Comparison of ENCODE assay signal across 8 mouse cellular contexts in the genomic region with DNA sequence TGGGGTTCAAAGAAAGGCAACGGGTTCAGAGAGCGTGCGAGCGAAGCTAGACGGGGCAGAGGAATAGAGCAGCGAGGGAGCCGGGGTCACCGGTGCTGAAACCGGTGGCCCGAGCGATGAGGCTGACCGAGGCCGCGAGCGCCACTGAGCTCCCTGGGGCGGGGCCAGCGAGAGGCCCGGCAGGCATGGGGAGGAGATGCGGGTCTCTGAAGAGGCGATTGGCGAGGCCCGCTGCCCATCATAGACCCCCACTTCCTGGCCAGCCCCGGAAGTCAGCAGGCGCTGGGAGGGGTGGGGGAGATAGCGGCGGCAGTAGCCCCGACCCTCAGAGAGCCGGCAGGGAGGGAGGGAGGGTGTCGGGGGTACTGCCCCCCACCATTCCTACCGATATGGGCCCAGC. TPM values are rescaled to one million over a fixed set of nuclear protein-coding genes. Genes with fewer than 3 reads are reported as not detected.
DNase-seq lines count a peak whose midpoint lies in the region; ATAC-seq and TF ChIP-seq lines count a peak whose summit lies in the region.

No protein-coding gene starts in this region.

- peak overlapping the region; percentile 93 for H3K27ac ChIP-seq in forebrain, embryonic 10.5 days
- H3K27ac ChIP-seq in heart, embryonic 15.5 days: peak overlapping the region; percentile 87
- H3K27ac ChIP-seq in liver, embryonic 14.5 days: peak overlapping the region; percentile 89
- peak overlapping the region; percentile 91 for H3K27ac ChIP-seq in stomach, embryonic 15.5 days

- peak; percentile 50 for ATAC-seq in heart, embryonic 15.5 days (replicated peaks; ENCODE audit: insufficient number of reproducible peaks, insufficient read depth, low FRiP score, low read depth)
- peak; percentile 22 for ATAC-seq in liver, embryonic 14.5 days (ENCODE audit: insufficient read depth)
- ATAC-seq in stomach, embryonic 15.5 days (ENCODE audit: insufficient read depth, low FRiP score, low read depth): peak; percentile 32

- H3K4me2 ChIP-seq in heart, embryonic 15.5 days: peak overlapping the region; percentile 84
- peak overlapping the region; percentile 79 for H3K4me2 ChIP-seq in liver, embryonic 14.5 days (ENCODE audit: low read depth)
- peak overlapping the region; percentile 85 for H3K4me2 ChIP-seq in stomach, embryonic 15.5 days

- TF ChIP-seq CTCF in liver, embryonic 14.5 days (IDR thresholded peaks at IDR 0.05; ENCODE audit: low read depth): no peak

- H3K9ac ChIP-seq in heart, embryonic 15.5 days: peak overlapping the region; percentile 94
- H3K9ac ChIP-seq in liver, embryonic 14.5 days (replicated peaks): peak overlapping the region; percentile 90
- H3K9ac ChIP-seq in stomach, embryonic 15.5 days: peak overlapping the region; percentile 89

- under 1% methylated on average over 24 of the region's 30 CpGs for WGBS in forebrain, embryonic 10.5 days
- WGBS in heart, embryonic 15.5 days: under 1% methylated on average over 27 of the region's 30 CpGs
- under 1% methylated on average over 29 of the region's 30 CpGs for WGBS in liver, embryonic 14.5 days (ENCODE audit: insufficient replicate concordance)
- WGBS in stomach, embryonic 15.5 days: under 1% methylated on average over 25 of the region's 30 CpGs

- DNase-seq in CD8-positive naive resting alpha-beta T cell, adult 2 months (ENCODE audit: low read depth in 2 of 2, low spot score in 2 of 2): peak; percentile 80 to 89
- peak; percentile 82 for DNase-seq in c-Kit-positive CD71-negative TER-119-negative erythroid progenitor cells, embryonic 14.5 days (ENCODE audit: low read depth)
- peak; percentile 93 for DNase-seq in forebrain, embryonic 10.5 days (ENCODE audit: extremely low spot score, low spot score)
- DNase-seq in kidney, postnatal 25 days: peak; percentile 98 to 99
- peak; percentile 81 to 87 (median 85) for DNase-seq in liver, embryonic 14.5 days (ENCODE audit: low read depth in 3 of 3, low spot score in 3 of 3)
- peak; percentile 94 for DNase-seq in neural tube, embryonic 10.5 days (ENCODE audit: extremely low spot score, low spot score)

- H3K4me3 ChIP-seq in forebrain, embryonic 10.5 days: peak overlapping the region; percentile 70
- H3K4me3 ChIP-seq in heart, embryonic 15.5 days: peak overlapping the region; percentile 96
- peak overlapping the region; percentile 74 to 78 for H3K4me3 ChIP-seq in liver, embryonic 14.5 days (ENCODE audit: insufficient read depth in 1 of 2, low read depth in 2 of 2, low read length in 2 of 2)
- peak overlapping the region; percentile 80 for H3K4me3 ChIP-seq in stomach, embryonic 15.5 days (replicated peaks)

- H3K9me3 ChIP-seq in forebrain, embryonic 10.5 days: no peaks in the 10 kb centered on the region
- H3K9me3 ChIP-seq in heart, embryonic 15.5 days (replicated peaks): no peaks in the 10 kb centered on the region
- H3K9me3 ChIP-seq in liver, embryonic 14.5 days (ENCODE audit: control insufficient read depth, low read length): no peaks in the 10 kb centered on the region
- no peaks in the 10 kb centered on the region for H3K9me3 ChIP-seq in stomach, embryonic 15.5 days

- no peak for TF ChIP-seq EP300 in liver, embryonic 14.5 days (IDR thresholded peaks at IDR 0.05; ENCODE audit: low read depth)

- H3K4me1 ChIP-seq in forebrain, embryonic 10.5 days: peaks cover 57% of the 10 kb centered on the region
- peaks cover 50% of the 10 kb centered on the region for H3K4me1 ChIP-seq in heart, embryonic 15.5 days (replicated peaks)
- peaks cover 12 to 23% of the 10 kb centered on the region in 2 experiments for H3K4me1 ChIP-seq in liver, embryonic 14.5 days (replicated peaks; ENCODE audit: control insufficient read depth in 2 of 2, insufficient read depth in 2 of 2, low read length in 1 of 2)
- H3K4me1 ChIP-seq in stomach, embryonic 15.5 days: peaks cover 42% of the 10 kb centered on the region

- peaks cover 41% of the 10 kb centered on the region for H3K36me3 ChIP-seq in forebrain, embryonic 10.5 days (replicated peaks)
- H3K36me3 ChIP-seq in heart, embryonic 15.5 days: peaks cover 14% of the 10 kb centered on the region
- peaks cover 8% of the 10 kb centered on the region for H3K36me3 ChIP-seq in liver, embryonic 14.5 days (replicated peaks; ENCODE audit: control insufficient read depth, insufficient read depth, low read depth)
- H3K36me3 ChIP-seq in stomach, embryonic 15.5 days: peaks cover 13% of the 10 kb centered on the region

- H3K27me3 ChIP-seq in forebrain, embryonic 10.5 days (ENCODE audit: poor library complexity, severe bottlenecking): no peaks in the 10 kb centered on the region
- H3K27me3 ChIP-seq in heart, embryonic 15.5 days: no peaks in the 10 kb centered on the region
- H3K27me3 ChIP-seq in liver, embryonic 14.5 days (ENCODE audit: control insufficient read depth, insufficient read depth, low read length): no peaks in the 10 kb centered on the region
- no peaks in the 10 kb centered on the region for H3K27me3 ChIP-seq in stomach, embryonic 15.5 days (replicated peaks)

RNA-seq across cellular contexts. Expression of gene Agpat1, which starts 1.5 kb away (rescaled TPM):
- 60.8 and 62.7 TPM in 2 replicates for polyA plus RNA-seq in forebrain, embryonic 10.5 days (2016; fragmentation: Nextera tagmentation; extraction: Ambion mirVana)
- polyA plus RNA-seq in heart, embryonic 15.5 days (2015; fragmentation: Nextera tagmentation; extraction: Ambion mirVana): 45.7 and 53.9 TPM in 2 replicates
- 35.9 and 45.5 TPM in 2 replicates for polyA plus RNA-seq in liver, embryonic 14.5 days (2012; rRNA removed)
- 19.0 and 21.4 TPM in 2 replicates for polyA plus RNA-seq in liver, embryonic 14.5 days (2014; fragmentation: Nextera tagmentation; extraction: Ambion mirVana)
- 49.3 and 50.8 TPM in 2 replicates for polyA plus RNA-seq in stomach, embryonic 15.5 days (2015; fragmentation: Nextera tagmentation; extraction: Ambion mirVana)

RNA-seq across cellular contexts. Expression of gene Rnf5, which starts 2.1 kb away (rescaled TPM):
- 185 and 186 TPM in 2 replicates for polyA plus RNA-seq in forebrain, embryonic 10.5 days (2016; fragmentation: Nextera tagmentation; extraction: Ambion mirVana)
- polyA plus RNA-seq in heart, embryonic 15.5 days (2015; fragmentation: Nextera tagmentation; extraction: Ambion mirVana): 99.7 and 111 TPM in 2 replicates
- 51.5 and 61.2 TPM in 2 replicates for polyA plus RNA-seq in liver, embryonic 14.5 days (2012; rRNA removed)
- polyA plus RNA-seq in liver, embryonic 14.5 days (2014; fragmentation: Nextera tagmentation; extraction: Ambion mirVana): 59.6 and 66.4 TPM in 2 replicates
- 130 and 142 TPM in 2 replicates for polyA plus RNA-seq in stomach, embryonic 15.5 days (2015; fragmentation: Nextera tagmentation; extraction: Ambion mirVana)

RNA-seq across cellular contexts. Expression of gene Ager, which starts 7.9 kb away (rescaled TPM):
- polyA plus RNA-seq in forebrain, embryonic 10.5 days (2016; fragmentation: Nextera tagmentation; extraction: Ambion mirVana): 2.3 TPM in 2 replicates
- polyA plus RNA-seq in heart, embryonic 15.5 days (2015; fragmentation: Nextera tagmentation; extraction: Ambion mirVana): 6.4 and 12.3 TPM in 2 replicates
- polyA plus RNA-seq in liver, embryonic 14.5 days (2012; rRNA removed): 1.3 TPM in 2 replicates
- polyA plus RNA-seq in liver, embryonic 14.5 days (2014; fragmentation: Nextera tagmentation; extraction: Ambion mirVana): 0.41 and 0.53 TPM in 2 replicates
- 3.1 and 3.5 TPM in 2 replicates for polyA plus RNA-seq in stomach, embryonic 15.5 days (2015; fragmentation: Nextera tagmentation; extraction: Ambion mirVana)

RNA-seq across cellular contexts. Expression of gene Egfl8, which starts 10.2 kb away (rescaled TPM):
- polyA plus RNA-seq in forebrain, embryonic 10.5 days (2016; fragmentation: Nextera tagmentation; extraction: Ambion mirVana): 1.6 and 3.1 TPM in 2 replicates
- 1.3 and 2.2 TPM in 2 replicates for polyA plus RNA-seq in heart, embryonic 15.5 days (2015; fragmentation: Nextera tagmentation; extraction: Ambion mirVana)
- polyA plus RNA-seq in liver, embryonic 14.5 days (2012; rRNA removed): 0.39 and 0.40 TPM in 2 replicates
- polyA plus RNA-seq in liver, embryonic 14.5 days (2014; fragmentation: Nextera tagmentation; extraction: Ambion mirVana): 0.10 and 0.27 TPM in 2 replicates
- polyA plus RNA-seq in stomach, embryonic 15.5 days (2015; fragmentation: Nextera tagmentation; extraction: Ambion mirVana): 3.7 and 3.8 TPM in 2 replicates

RNA-seq across cellular contexts. Expression of gene Pbx2, which starts 14.5 kb away (rescaled TPM):
- 15.6 and 15.7 TPM in 2 replicates for polyA plus RNA-seq in forebrain, embryonic 10.5 days (2016; fragmentation: Nextera tagmentation; extraction: Ambion mirVana)
- 4.8 and 5.5 TPM in 2 replicates for polyA plus RNA-seq in heart, embryonic 15.5 days (2015; fragmentation: Nextera tagmentation; extraction: Ambion mirVana)
- 21.1 and 22.7 TPM in 2 replicates for polyA plus RNA-seq in liver, embryonic 14.5 days (2012; rRNA removed)
- polyA plus RNA-seq in liver, embryonic 14.5 days (2014; fragmentation: Nextera tagmentation; extraction: Ambion mirVana): 2.7 and 3.3 TPM in 2 replicates
- 8.5 and 9.2 TPM in 2 replicates for polyA plus RNA-seq in stomach, embryonic 15.5 days (2015; fragmentation: Nextera tagmentation; extraction: Ambion mirVana)

Comparison
In these comparisons a context has a peak if more than half of its experiments do, and no peak if none do; other contexts are left out.
1. Peak in every context shown above with its lines: DNase-seq, ATAC-seq, H3K4me3 ChIP-seq and H3K27ac ChIP-seq.